Mouse (Mus musculus): ENCODE results near the gene Gm45711. TPM values are rescaled to one million over a fixed set of nuclear protein-coding genes. Genes with fewer than 3 reads are reported as not detected.
A peak's percentile ranks its signal among the peaks of the same experiment; 100 is the strongest.
"Not testable (repeated sequence)": the region's sequence is repeated elsewhere in the genome, so short reads cannot be mapped to it uniquely, and the experiment has no call there.

The Gm45711 gene
- polyA plus RNA-seq, 1 experiment from 2014 or later: not detected

DNA sequence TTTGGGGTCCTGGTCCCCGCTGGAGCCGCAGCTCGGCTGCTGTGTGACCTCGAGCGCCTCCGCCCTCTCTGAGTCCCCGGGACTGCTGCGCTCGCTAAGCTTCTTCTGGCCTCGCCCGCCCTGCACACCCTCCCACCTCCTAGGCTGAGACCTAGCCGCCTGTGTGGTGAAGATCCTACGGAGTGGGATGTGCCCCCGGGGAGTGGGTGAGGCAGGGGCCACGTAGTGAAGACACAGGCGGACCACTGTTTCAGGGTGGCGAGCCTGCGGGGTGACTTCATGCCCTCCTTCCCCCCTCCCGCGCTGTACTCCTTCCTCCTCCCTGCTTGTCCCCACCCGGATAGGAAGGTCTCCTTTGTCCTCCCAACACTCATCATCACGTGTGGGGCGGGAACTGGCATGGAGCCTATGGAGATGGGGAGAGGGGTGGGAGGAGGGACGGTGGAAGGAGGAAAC, 31.3 kb upstream of the Gm45711 start:
- peak overlapping the region; percentile 88 for H3K4me2 ChIP-seq
- H3K36me3 ChIP-seq: peaks cover 20% of the 10 kb centered on the region
- peak; percentile 79 for ATAC-seq (ENCODE audit: insufficient number of reproducible peaks, low FRiP score)
- H3K27me3 ChIP-seq (replicated peaks): no peaks in the 10 kb centered on the region
- H3K9ac ChIP-seq: peak overlapping the region; percentile 93
- 1% methylated on average over 24 of the region's 24 CpGs for WGBS
- peak overlapping the region; percentile 91 for H3K27ac ChIP-seq (ENCODE audit: poor library complexity, severe bottlenecking)
- peaks cover 23% of the 10 kb centered on the region for H3K4me1 ChIP-seq (replicated peaks)
- peak overlapping the region; percentile 65 for H3K4me3 ChIP-seq
- H3K9me3 ChIP-seq (replicated peaks): no peaks in the 10 kb centered on the region

DNA sequence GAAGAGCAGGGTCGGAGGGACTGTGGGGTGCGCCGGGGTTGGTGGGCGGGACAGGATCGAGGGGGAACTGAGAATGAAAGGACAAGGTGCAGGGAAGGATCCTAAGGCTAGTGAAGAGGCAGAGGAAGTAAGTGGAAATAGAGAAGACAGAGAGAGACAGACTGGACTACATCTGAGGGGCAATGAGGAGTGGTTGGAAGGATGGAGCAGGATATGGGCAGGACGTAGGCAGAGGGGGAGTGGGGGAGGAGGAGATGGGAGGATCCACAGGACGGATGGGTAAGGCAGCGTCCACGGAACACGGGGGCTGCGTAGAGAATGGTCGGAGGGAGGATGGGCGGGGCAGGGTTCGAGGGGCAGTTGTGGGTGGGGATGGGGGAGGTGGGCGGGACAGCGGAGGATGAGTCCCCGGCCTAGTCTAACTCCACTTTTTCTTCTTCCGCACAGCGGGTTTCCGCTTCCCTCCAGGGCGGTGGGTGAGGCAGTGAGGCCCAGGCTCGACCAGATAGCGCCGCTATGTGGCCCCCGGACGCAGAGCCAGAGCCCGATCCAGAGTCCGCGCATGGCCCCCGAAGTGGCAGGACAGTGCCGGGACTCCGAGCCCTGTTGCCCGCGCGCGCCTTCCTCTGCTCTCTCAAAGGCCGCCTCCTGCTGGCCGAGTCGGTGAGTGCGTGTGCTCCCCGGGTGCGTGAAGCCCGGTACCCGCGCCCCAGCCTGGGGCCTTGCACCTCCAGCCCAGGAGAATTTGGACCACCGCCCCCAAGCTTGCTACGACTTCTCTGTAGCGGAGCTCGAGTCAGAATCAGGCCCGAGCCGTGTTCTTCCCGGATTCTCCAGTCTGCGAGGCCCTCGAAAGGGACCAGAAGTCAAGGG, 30.6 kb upstream of the Gm45711 start:
- H3K27ac ChIP-seq (ENCODE audit: poor library complexity, severe bottlenecking): peak overlapping the region; percentile 91
- no peaks in the 10 kb centered on the region for H3K9me3 ChIP-seq (replicated peaks)
- peak overlapping the region; percentile 65 for H3K4me3 ChIP-seq
- no peaks in the 10 kb centered on the region for H3K27me3 ChIP-seq (replicated peaks)
- peak overlapping the region; percentile 88 for H3K4me2 ChIP-seq
- under 1% methylated on average over 48 of the region's 54 CpGs for WGBS
- peak overlapping the region; percentile 93 for H3K9ac ChIP-seq
- peaks cover 13% of the 10 kb centered on the region for H3K36me3 ChIP-seq
- peaks cover 22% of the 10 kb centered on the region for H3K4me1 ChIP-seq (replicated peaks)
- ATAC-seq (ENCODE audit: insufficient number of reproducible peaks, low FRiP score): peak; percentile 79

DNA sequence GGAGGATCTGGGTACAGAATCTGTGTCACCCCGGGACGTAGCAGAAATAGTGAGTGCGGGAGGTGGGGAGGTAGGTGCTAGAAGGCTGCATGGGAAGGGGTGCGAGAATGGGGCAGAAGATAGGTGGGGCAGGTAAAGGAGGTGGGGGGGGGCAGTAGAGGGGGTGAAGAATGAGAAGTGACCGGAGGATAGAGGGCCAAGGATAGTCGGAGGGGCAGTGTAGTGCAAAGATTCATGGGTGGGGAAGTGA, 30.0 kb upstream of the Gm45711 start:
- Histone ChIP-seq H3K36me3 (peaks cover 7% of the 10 kb centered on the region), H3K4me2 (peak overlapping the region; percentile 88), H3K9me3 (replicated peaks) (no peaks in the 10 kb centered on the region), H3K4me1 (replicated peaks) (peaks cover 22% of the 10 kb centered on the region), H3K27me3 (replicated peaks) (no peaks in the 10 kb centered on the region), H3K27ac (ENCODE audit: poor library complexity, severe bottlenecking) (peak overlapping the region; percentile 91), H3K9ac (peak overlapping the region; percentile 93), H3K4me3 (peak overlapping the region; percentile 65)
- ATAC-seq (ENCODE audit: insufficient number of reproducible peaks, low FRiP score): no peak; the same call in 1 of the 2 replicates
- 1% methylated on average over 6 of the region's 6 CpGs for WGBS

DNA sequence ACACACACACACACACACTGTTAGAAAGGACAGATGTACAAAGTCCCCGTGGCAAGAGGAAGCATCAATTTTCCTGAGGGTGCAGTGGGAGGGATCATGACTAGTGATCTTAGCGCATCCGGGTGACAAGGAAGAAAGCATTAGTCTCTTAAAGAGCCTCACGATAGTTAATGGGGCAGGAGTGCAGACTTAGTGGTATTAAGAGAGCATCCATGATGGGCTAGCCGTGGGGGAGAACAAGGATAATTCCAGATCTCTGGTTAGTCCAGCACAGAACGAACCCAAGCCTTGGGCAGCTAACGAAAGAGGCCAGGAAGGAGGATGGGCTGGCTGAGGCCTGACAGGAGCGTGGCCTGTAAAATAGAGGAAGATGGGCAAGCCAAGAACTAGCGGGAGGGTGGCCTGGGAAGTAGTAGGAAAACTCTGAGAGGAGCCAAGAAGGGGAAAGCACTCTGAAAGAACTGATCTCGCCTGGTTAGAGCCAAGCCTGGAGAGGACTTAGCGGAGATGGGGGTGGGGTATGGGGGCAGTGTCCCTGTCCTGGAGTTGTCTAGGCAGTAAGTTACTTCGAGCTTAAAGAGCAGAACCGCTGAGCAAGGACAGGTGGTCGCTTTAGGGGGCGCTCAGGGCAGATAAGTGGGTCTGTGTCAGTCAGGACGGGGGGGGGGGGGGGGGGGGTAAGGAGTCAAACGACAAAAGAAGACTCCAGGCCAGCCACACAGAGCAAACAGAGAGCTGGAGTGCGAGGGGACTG, 29.5 kb upstream of the Gm45711 start, which contains the start of gene Cmtm3:
Cmtm3 (plus strand) TSS at position 182 of the 754 bp plus-strand sequence.
- H3K9ac ChIP-seq: peak within 1 kb of the TSS; percentile 93
- H3K27ac ChIP-seq (ENCODE audit: poor library complexity, severe bottlenecking): peak within 1 kb of the TSS; percentile 91
- peaks cover 2% of the 10 kb centered on the region for H3K36me3 ChIP-seq
- no peak for ATAC-seq (ENCODE audit: insufficient number of reproducible peaks, low FRiP score)
- H3K4me1 ChIP-seq (replicated peaks): peaks cover 20% of the 10 kb centered on the region
- H3K4me2 ChIP-seq: peak within 1 kb of the TSS; percentile 88
- H3K27me3 ChIP-seq (replicated peaks): no peaks in the 10 kb centered on the region
- H3K9me3 ChIP-seq (replicated peaks): no peaks in the 10 kb centered on the region
- 22% methylated on average over 15 of the region's 18 CpGs for WGBS
- H3K4me3 ChIP-seq: peak within 1 kb of the TSS; percentile 65

DNA sequence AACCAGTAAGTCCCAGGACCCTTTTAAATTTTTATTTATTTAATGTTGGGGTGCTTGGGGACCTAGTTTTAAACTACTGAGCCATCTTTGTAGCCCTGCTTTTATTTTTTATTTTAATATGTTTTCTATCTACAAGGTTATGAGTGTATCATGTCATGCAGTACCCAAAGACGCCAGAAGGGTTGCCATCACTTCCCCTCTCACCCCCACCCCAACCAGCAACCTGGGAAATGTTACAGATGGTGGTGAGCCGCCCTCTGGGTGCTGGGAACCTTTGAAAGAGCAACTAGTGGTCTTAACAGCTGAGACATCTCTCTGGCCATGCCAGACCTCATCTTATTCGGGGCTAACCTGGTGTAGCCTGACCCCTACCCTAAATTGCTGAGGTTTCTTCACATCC, 28.0 kb upstream of the Gm45711 start:
- Histone ChIP-seq H3K36me3 (no peaks in the 10 kb centered on the region), H3K4me1 (replicated peaks) (peaks cover 13% of the 10 kb centered on the region; the same call in 1 of the 2 replicates), H3K4me2 (no peak overlapping the region), H3K9ac (no peak overlapping the region), H3K9me3 (replicated peaks) (no peaks in the 10 kb centered on the region), H3K27ac (ENCODE audit: poor library complexity, severe bottlenecking) (no peak overlapping the region), H3K4me3 (no peak overlapping the region), H3K27me3 (replicated peaks) (no peaks in the 10 kb centered on the region)
- WGBS: 46% methylated on average over 3 of the region's 3 CpGs
- ATAC-seq (ENCODE audit: insufficient number of reproducible peaks, low FRiP score): no peak

DNA sequence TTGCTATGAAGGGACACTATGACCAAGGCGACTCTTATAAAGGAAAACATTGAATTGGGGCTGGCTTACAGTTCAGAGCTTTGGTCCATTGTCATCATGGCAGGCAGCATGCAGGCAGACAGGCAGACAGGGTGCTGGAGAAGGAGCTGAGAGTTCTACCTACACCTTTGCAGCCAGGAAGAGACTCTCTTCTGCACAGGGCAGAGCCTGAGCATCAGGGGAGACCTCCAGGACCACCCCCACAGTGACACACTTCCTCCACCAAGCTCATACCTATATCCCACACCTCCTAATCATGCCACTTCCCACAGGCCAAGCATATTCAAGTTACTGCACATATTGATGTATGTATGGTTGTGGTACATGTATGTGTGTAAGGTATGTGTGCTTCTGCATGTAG, 26.9 kb upstream of the Gm45711 start:
- H3K9me3 ChIP-seq (replicated peaks): no peaks in the 10 kb centered on the region
- H3K36me3 ChIP-seq: no peaks in the 10 kb centered on the region
- no peak overlapping the region for H3K4me3 ChIP-seq
- 80% methylated on average over 1 of the region's 1 CpGs for WGBS
- no peak overlapping the region for H3K4me2 ChIP-seq
- H3K9ac ChIP-seq: no peak overlapping the region
- no peak for ATAC-seq (ENCODE audit: insufficient number of reproducible peaks, low FRiP score)
- no peaks in the 10 kb centered on the region for H3K27me3 ChIP-seq (replicated peaks)
- peaks cover 9% of the 10 kb centered on the region; the same call in 1 of the 2 replicates for H3K4me1 ChIP-seq (replicated peaks)
- no peak overlapping the region for H3K27ac ChIP-seq (ENCODE audit: poor library complexity, severe bottlenecking)

DNA sequence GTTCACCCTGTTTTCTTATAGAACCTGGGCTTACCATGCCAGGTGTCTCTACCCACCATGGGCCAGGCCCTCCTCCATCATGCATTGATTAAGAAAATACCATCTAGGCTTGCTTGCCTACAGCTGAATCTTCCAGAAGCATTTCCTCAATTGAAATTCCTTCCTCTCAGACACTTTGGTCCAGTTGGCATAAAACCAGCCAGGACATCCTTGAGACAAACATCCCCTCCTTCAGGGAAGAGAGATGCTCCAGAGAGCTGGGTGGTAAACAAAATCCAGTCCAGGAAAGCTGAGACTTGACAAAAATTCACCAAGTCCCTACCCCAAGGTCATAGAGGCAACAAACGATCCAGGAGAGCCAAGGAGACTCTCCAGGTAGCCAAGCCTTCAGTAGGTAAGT, 24.3 kb upstream of the Gm45711 start:
- no peak overlapping the region for H3K27ac ChIP-seq (ENCODE audit: poor library complexity, severe bottlenecking)
- H3K36me3 ChIP-seq: no peaks in the 10 kb centered on the region
- no peak overlapping the region for H3K4me2 ChIP-seq
- no peaks in the 10 kb centered on the region for H3K4me1 ChIP-seq (replicated peaks)
- WGBS: 77% methylated on average over 1 of the region's 1 CpGs
- H3K9me3 ChIP-seq (replicated peaks): no peaks in the 10 kb centered on the region
- no peak overlapping the region for H3K9ac ChIP-seq
- ATAC-seq (ENCODE audit: insufficient number of reproducible peaks, low FRiP score): no peak
- H3K4me3 ChIP-seq: no peak overlapping the region
- H3K27me3 ChIP-seq (replicated peaks): no peaks in the 10 kb centered on the region

DNA sequence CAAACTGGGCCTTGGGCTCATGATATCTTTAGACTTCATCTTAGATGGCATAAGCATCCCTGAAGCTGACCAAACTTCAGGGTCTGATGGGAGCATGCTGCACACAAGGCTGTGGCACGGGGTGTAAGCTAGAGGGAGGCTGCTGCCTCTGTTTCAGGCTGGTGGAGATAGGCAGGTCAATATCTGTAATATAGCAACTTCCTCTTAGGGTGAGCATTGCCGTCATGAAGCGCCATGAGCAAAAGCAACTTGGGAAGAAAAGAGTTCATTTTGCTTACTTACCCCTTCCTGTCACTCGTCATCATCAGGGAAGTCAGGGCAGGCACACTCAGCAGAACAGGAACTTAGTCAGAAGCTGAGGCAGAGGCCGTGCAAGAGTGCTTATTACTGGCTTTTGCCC, 23.9 kb upstream of the Gm45711 start:
- H3K9ac ChIP-seq: no peak overlapping the region
- H3K36me3 ChIP-seq: no peaks in the 10 kb centered on the region
- no peaks in the 10 kb centered on the region for H3K27me3 ChIP-seq (replicated peaks)
- no peaks in the 10 kb centered on the region for H3K9me3 ChIP-seq (replicated peaks)
- no peaks in the 10 kb centered on the region for H3K4me1 ChIP-seq (replicated peaks)
- H3K4me2 ChIP-seq: no peak overlapping the region
- H3K27ac ChIP-seq (ENCODE audit: poor library complexity, severe bottlenecking): no peak overlapping the region
- 57% methylated on average over 5 of the region's 5 CpGs for WGBS
- no peak for ATAC-seq (ENCODE audit: insufficient number of reproducible peaks, low FRiP score)
- no peak overlapping the region for H3K4me3 ChIP-seq

DNA sequence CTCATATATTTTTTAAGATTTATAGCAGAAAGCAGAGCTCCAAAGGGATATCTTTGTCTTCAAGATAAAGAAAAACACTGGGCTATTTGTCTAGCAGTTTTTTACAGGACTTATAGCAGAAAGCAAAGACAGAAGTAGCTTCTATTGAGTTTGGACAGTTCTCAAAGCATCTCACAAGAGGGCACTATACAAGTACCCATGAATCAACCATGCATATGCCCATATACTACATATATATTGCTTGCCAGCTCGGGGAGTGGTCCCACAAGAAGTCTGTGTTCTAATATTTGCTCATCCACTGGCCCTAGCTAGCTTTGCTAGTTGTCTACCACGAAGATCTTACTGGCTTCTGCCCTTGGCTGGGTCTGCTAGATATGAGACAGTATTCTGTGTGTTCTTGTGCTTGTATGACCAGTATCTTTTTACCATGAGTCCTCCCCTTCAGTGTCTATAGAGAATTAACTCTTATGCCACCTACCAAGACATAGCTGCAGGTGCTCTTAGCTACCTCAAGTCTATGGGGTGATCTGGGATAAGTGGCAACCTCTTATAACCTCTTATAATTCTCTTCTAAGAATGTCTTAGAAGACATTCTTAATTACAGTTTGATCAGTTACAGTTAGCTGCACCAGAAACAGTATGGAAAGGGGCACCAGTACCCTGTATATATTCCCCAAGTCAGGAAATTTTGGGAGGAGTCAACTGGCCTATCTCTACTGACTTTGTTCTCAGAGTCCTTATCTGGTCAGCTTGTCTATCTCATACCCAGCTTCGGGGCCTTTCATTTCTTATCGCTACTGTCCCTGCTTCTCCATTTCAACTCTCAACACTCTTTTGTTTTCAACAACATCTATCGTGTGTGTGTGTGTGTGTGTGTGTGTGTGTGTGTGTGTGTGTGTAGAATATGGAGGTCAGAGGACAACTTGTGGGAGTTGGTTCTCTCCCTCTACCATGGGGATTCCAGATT, 23.1 kb upstream of the Gm45711 start:
- no peak overlapping the region for H3K9ac ChIP-seq
- H3K27ac ChIP-seq (ENCODE audit: poor library complexity, severe bottlenecking): no peak overlapping the region
- H3K36me3 ChIP-seq: no peaks in the 10 kb centered on the region
- no peak overlapping the region for H3K4me3 ChIP-seq
- WGBS: 31% methylated on average over 5 of the region's 5 CpGs
- no peaks in the 10 kb centered on the region for H3K4me1 ChIP-seq (replicated peaks)
- no peaks in the 10 kb centered on the region for H3K9me3 ChIP-seq (replicated peaks)
- H3K4me2 ChIP-seq: no peak overlapping the region
- no peak for ATAC-seq (ENCODE audit: insufficient number of reproducible peaks, low FRiP score)
- H3K27me3 ChIP-seq (replicated peaks): no peaks in the 10 kb centered on the region

DNA sequence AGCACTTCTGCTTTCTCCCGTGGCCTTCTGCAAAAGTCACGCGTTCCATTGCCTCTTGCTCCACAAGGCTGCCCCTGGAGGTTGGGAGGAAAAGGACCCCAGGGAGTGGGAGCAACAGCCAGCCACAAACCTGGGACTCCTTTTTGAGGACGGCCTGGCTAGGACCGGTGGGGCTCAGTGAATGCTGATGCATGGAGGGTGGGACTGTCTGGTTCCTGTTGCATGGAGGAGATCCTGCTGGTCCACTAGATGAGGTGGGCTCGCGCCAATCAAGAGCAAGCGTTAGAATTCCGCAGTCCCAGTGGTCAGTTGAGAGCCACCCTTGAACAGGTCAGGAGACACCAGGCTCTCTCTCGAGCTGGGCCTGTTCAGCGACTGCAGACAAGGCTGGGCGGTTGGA, 12.0 kb upstream of the Gm45711 start, which contains the start of gene Cmtm2b:
Cmtm2b (plus strand) TSS at position 301 of the 400 bp plus-strand sequence.
- H3K27me3 ChIP-seq (replicated peaks); H3K9me3 ChIP-seq (replicated peaks); H3K4me1 ChIP-seq (replicated peaks); H3K4me3 ChIP-seq; ATAC-seq (ENCODE audit: insufficient number of reproducible peaks, low FRiP score); H3K4me2 ChIP-seq; H3K9ac ChIP-seq; H3K27ac ChIP-seq (ENCODE audit: poor library complexity, severe bottlenecking); H3K36me3 ChIP-seq: not testable (repeated sequence)
- 85% methylated on average over 12 of the region's 12 CpGs for WGBS
